Mouse (Mus musculus): ENCODE measurements at regions not wholly inside any gene's neighbourhood (a gene's known extent, or its start where the extent isn't known, plus 50 kb on each side); places are given as distances from the start of the nearest gene placed in this dataset.

GRCm38 (mm10) chr10:37079535-37079934 lies 59.2 kb downstream of the Marcks start:
- Histone ChIP-seq H3K4me1 (ENCODE audit: control insufficient read depth in 2 of 2, insufficient read depth in 2 of 2, low read length in 2 of 2, poor library complexity in 1 of 2) (no peaks in the 10 kb centered on the region), H3K9ac (ENCODE audit: insufficient read depth, low read depth, low read length, poor library complexity, severe bottlenecking) (no peak overlapping the region), H3K36me3 (ENCODE audit: control insufficient read depth, insufficient read depth, low read length, poor library complexity, severe bottlenecking) (no peaks in the 10 kb centered on the region), H3K27ac (ENCODE audit: insufficient read depth, low read depth, low read length, poor library complexity, severe bottlenecking) (no peak overlapping the region), H3K9me3 (ENCODE audit: control insufficient read depth, insufficient read depth, low read depth, low read length) (no peaks in the 10 kb centered on the region), H3K4me3 (ENCODE audit: insufficient read depth in 1 of 2, low read depth in 1 of 2, low read length in 2 of 2, poor library complexity in 1 of 2, severe bottlenecking in 1 of 2) (no peak overlapping the region)
- TF ChIP-seq HCFC1 (IDR thresholded peaks at IDR 0.05; ENCODE audit: borderline replicate concordance, insufficient read depth, low read length), result no peak
- no peak for TF ChIP-seq MAFK (IDR thresholded peaks at IDR 0.05; ENCODE audit: insufficient read depth, low read depth, low read length)
- TF ChIP-seq CHD2 (IDR thresholded peaks at IDR 0.05; ENCODE audit: low read depth, low read length), result no peak
- no peak for TF ChIP-seq ZNF384 (IDR thresholded peaks at IDR 0.05; ENCODE audit: low read depth, low read length)
- TF ChIP-seq ZC3H11A (IDR thresholded peaks at IDR 0.05; ENCODE audit: borderline replicate concordance, low read depth, low read length), result no peak
- in situ Hi-C loops (cut with MboI; ENCODE audit: low sequenced_read_pairs in 2 of 2, unreplicated experiment in 2 of 2), result no loop called here
- no peak for DNase-seq (ENCODE audit: low read depth, low spot score)

- TF ChIP-seq CHD2 (IDR thresholded peaks at IDR 0.05; ENCODE audit: low read depth, low read length), result no peak
- TF ChIP-seq ZNF384 (IDR thresholded peaks at IDR 0.05; ENCODE audit: low read depth, low read length), result no peak
- TF ChIP-seq ZC3H11A (IDR thresholded peaks at IDR 0.05; ENCODE audit: borderline replicate concordance, low read depth, low read length), result no peak
- TF ChIP-seq HCFC1 (IDR thresholded peaks at IDR 0.05; ENCODE audit: borderline replicate concordance, insufficient read depth, low read length), result no peak
- TF ChIP-seq MAFK (IDR thresholded peaks at IDR 0.05; ENCODE audit: insufficient read depth, low read depth, low read length), result no peak
- in situ Hi-C loops (cut with MboI; ENCODE audit: low sequenced_read_pairs in 2 of 2, unreplicated experiment in 2 of 2), result no loop called here
- no peak for DNase-seq (ENCODE audit: low read depth, low spot score)
These were observed 60.3 kb downstream of the Marcks start for GRCm38 (mm10) chr10:37078439-37078838.

GRCm38 (mm10) chr10:37077741-37078140 lies 61.0 kb downstream of the Marcks start:
- Histone ChIP-seq H3K4me1 (ENCODE audit: control insufficient read depth in 2 of 2, insufficient read depth in 2 of 2, low read length in 2 of 2, poor library complexity in 1 of 2) (no peaks in the 10 kb centered on the region), H3K27ac (ENCODE audit: insufficient read depth, low read depth, low read length, poor library complexity, severe bottlenecking) (no peak overlapping the region), H3K4me3 (ENCODE audit: insufficient read depth in 1 of 2, low read depth in 1 of 2, low read length in 2 of 2, poor library complexity in 1 of 2, severe bottlenecking in 1 of 2) (no peak overlapping the region), H3K9me3 (ENCODE audit: control insufficient read depth, insufficient read depth, low read depth, low read length) (no peaks in the 10 kb centered on the region), H3K9ac (ENCODE audit: insufficient read depth, low read depth, low read length, poor library complexity, severe bottlenecking) (no peak overlapping the region), H3K36me3 (ENCODE audit: control insufficient read depth, insufficient read depth, low read length, poor library complexity, severe bottlenecking) (no peaks in the 10 kb centered on the region)
- no peak for DNase-seq (ENCODE audit: low read depth, low spot score)
- in situ Hi-C loops (cut with MboI; ENCODE audit: low sequenced_read_pairs in 2 of 2, unreplicated experiment in 2 of 2), result no loop called here
- TF ChIP-seq HCFC1 (IDR thresholded peaks at IDR 0.05; ENCODE audit: borderline replicate concordance, insufficient read depth, low read length), result no peak
- no peak for TF ChIP-seq ZC3H11A (IDR thresholded peaks at IDR 0.05; ENCODE audit: borderline replicate concordance, low read depth, low read length)
- no peak for TF ChIP-seq MAFK (IDR thresholded peaks at IDR 0.05; ENCODE audit: insufficient read depth, low read depth, low read length)
- no peak for TF ChIP-seq CHD2 (IDR thresholded peaks at IDR 0.05; ENCODE audit: low read depth, low read length)
- no peak for TF ChIP-seq ZNF384 (IDR thresholded peaks at IDR 0.05; ENCODE audit: low read depth, low read length)

More at GRCm38 (mm10) chr10:37078439-37078838, 60.3 kb downstream of the Marcks start:
- no peaks in the 10 kb centered on the region for H3K9me3 ChIP-seq (ENCODE audit: control insufficient read depth, insufficient read depth, low read depth, low read length)
- no peak overlapping the region for H3K9ac ChIP-seq (ENCODE audit: insufficient read depth, low read depth, low read length, poor library complexity, severe bottlenecking)
- H3K27ac ChIP-seq (ENCODE audit: insufficient read depth, low read depth, low read length, poor library complexity, severe bottlenecking), result no peak overlapping the region
- H3K4me3 ChIP-seq (ENCODE audit: insufficient read depth in 1 of 2, low read depth in 1 of 2, low read length in 2 of 2, poor library complexity in 1 of 2, severe bottlenecking in 1 of 2), result no peak overlapping the region
- H3K4me1 ChIP-seq (ENCODE audit: control insufficient read depth in 2 of 2, insufficient read depth in 2 of 2, low read length in 2 of 2, poor library complexity in 1 of 2), result no peaks in the 10 kb centered on the region
- H3K36me3 ChIP-seq (ENCODE audit: control insufficient read depth, insufficient read depth, low read length, poor library complexity, severe bottlenecking), result no peaks in the 10 kb centered on the region

GRCm38 (mm10) chr10:37072834-37073233 lies 65.9 kb downstream of the Marcks start:
- no peak overlapping the region for H3K9ac ChIP-seq (ENCODE audit: insufficient read depth, low read depth, low read length, poor library complexity, severe bottlenecking)
- no peak overlapping the region for H3K27ac ChIP-seq (ENCODE audit: insufficient read depth, low read depth, low read length, poor library complexity, severe bottlenecking)
- no peaks in the 10 kb centered on the region for H3K9me3 ChIP-seq (ENCODE audit: control insufficient read depth, insufficient read depth, low read depth, low read length)
- no peaks in the 10 kb centered on the region for H3K4me1 ChIP-seq (ENCODE audit: control insufficient read depth in 2 of 2, insufficient read depth in 2 of 2, low read length in 2 of 2, poor library complexity in 1 of 2)
- TF ChIP-seq ZC3H11A (IDR thresholded peaks at IDR 0.05; ENCODE audit: borderline replicate concordance, low read depth, low read length), result peak; percentile 97
- no peak for TF ChIP-seq CHD2 (IDR thresholded peaks at IDR 0.05; ENCODE audit: low read depth, low read length)
- no peak for TF ChIP-seq ZNF384 (IDR thresholded peaks at IDR 0.05; ENCODE audit: low read depth, low read length)
- no peaks in the 10 kb centered on the region for H3K36me3 ChIP-seq (ENCODE audit: control insufficient read depth, insufficient read depth, low read length, poor library complexity, severe bottlenecking)
- peak; percentile 39 for DNase-seq (ENCODE audit: low read depth, low spot score)
- H3K4me3 ChIP-seq (ENCODE audit: insufficient read depth in 1 of 2, low read depth in 1 of 2, low read length in 2 of 2, poor library complexity in 1 of 2, severe bottlenecking in 1 of 2), result no peak overlapping the region
- in situ Hi-C loops (cut with MboI; ENCODE audit: low sequenced_read_pairs in 2 of 2, unreplicated experiment in 2 of 2), result no loop called here

- in situ Hi-C loops (cut with MboI; ENCODE audit: low sequenced_read_pairs in 2 of 2, unreplicated experiment in 2 of 2), result no loop called here
- no peak for TF ChIP-seq HCFC1 (IDR thresholded peaks at IDR 0.05; ENCODE audit: borderline replicate concordance, insufficient read depth, low read length)
- TF ChIP-seq MAFK (IDR thresholded peaks at IDR 0.05; ENCODE audit: insufficient read depth, low read depth, low read length), result no peak
These were observed 66.7 kb downstream of the Marcks start for GRCm38 (mm10) chr10:37072061-37072460.

More at GRCm38 (mm10) chr10:37072061-37072460, 66.7 kb downstream of the Marcks start:
- Histone ChIP-seq H3K9me3 (ENCODE audit: control insufficient read depth, insufficient read depth, low read depth, low read length) (no peaks in the 10 kb centered on the region), H3K9ac (ENCODE audit: insufficient read depth, low read depth, low read length, poor library complexity, severe bottlenecking) (no peak overlapping the region), H3K4me1 (ENCODE audit: control insufficient read depth in 2 of 2, insufficient read depth in 2 of 2, low read length in 2 of 2, poor library complexity in 1 of 2) (no peaks in the 10 kb centered on the region), H3K36me3 (ENCODE audit: control insufficient read depth, insufficient read depth, low read length, poor library complexity, severe bottlenecking) (no peaks in the 10 kb centered on the region), H3K4me3 (ENCODE audit: insufficient read depth in 1 of 2, low read depth in 1 of 2, low read length in 2 of 2, poor library complexity in 1 of 2, severe bottlenecking in 1 of 2) (no peak overlapping the region), H3K27ac (ENCODE audit: insufficient read depth, low read depth, low read length, poor library complexity, severe bottlenecking) (no peak overlapping the region)
- no peak for DNase-seq (ENCODE audit: low read depth, low spot score)
